Mouse (Mus musculus): Measurements from ENCODE around the gene Odc1. TPM values are rescaled to one million over a fixed set of nuclear protein-coding genes. Genes with fewer than 3 reads are reported as not detected.

Gene Odc1
- total and polyA plus RNA-seq, 3 experiments = 1,839 to 2,567 (median 2,455) TPM

- Histone ChIP-seq H3K4me1 (ENCODE audit: control insufficient read depth in 1 of 2, insufficient read depth in 2 of 2) (peaks cover 7 to 48% of the 10 kb centered on the region in 2 experiments), H3K27me3 (replicated peaks) (no peaks in the 10 kb centered on the region), H3K9ac (ENCODE audit: insufficient read depth, low read depth) (no peak overlapping the region), H3K36me3 (replicated peaks in 1 of 2; ENCODE audit: control insufficient read depth in 1 of 2, insufficient read depth in 1 of 2, low read length in 1 of 2) (peaks cover 20 to 22% of the 10 kb centered on the region in 2 experiments), H3K4me3 (replicated peaks in 1 of 3; ENCODE audit: low read depth in 2 of 3, low read length in 2 of 3, poor library complexity in 1 of 3) (no peak overlapping the region), H3K27ac (ENCODE audit: insufficient read depth, low read depth) (no peak overlapping the region), H3K9me3 (replicated peaks; ENCODE audit: low read length) (no peaks in the 10 kb centered on the region), H3K4me2 (ENCODE audit: insufficient read depth, low read depth, poor library complexity, severe bottlenecking) (no peak overlapping the region), H3K79me2 (replicated peaks; ENCODE audit: control insufficient read depth, extremely low read depth, insufficient read depth, poor library complexity, severe bottlenecking) (no peaks in the 10 kb centered on the region)
- peak; percentile 96 for TF ChIP-seq SMC3 (IDR thresholded peaks at IDR 0.05; ENCODE audit: low read depth, low read length)
- TF ChIP-seq ZKSCAN1 (IDR thresholded peaks at IDR 0.05; ENCODE audit: borderline replicate concordance, low read depth, low read length) = no peak
- no peak for TF ChIP-seq USF2 (conservative IDR thresholded peaks at IDR 0.05; ENCODE audit: low read depth, low read length)
- no peak for TF ChIP-seq KAT2A (IDR thresholded peaks at IDR 0.05; ENCODE audit: insufficient replicate concordance, low read length)
- no peak for TF ChIP-seq POLR2AphosphoS2 (IDR thresholded peaks at IDR 0.05; ENCODE audit: low read depth, low read length)
- peak; percentile 40; the same call in 1 of the 2 replicates for TF ChIP-seq NELFE (IDR thresholded peaks at IDR 0.05; ENCODE audit: low read depth, low read length)
- peak; percentile 67 to 93 for TF ChIP-seq CTCF (conservative IDR thresholded peaks at IDR 0.05 in 1 of 2, IDR thresholded peaks at IDR 0.05 in 1 of 2; ENCODE audit: low read depth in 2 of 2, low read length in 2 of 2)
- TF ChIP-seq E2F4 (IDR thresholded peaks at IDR 0.05; ENCODE audit: insufficient replicate concordance, low read depth, low read length) = no peak
- no peak for TF ChIP-seq ZNF384 (IDR thresholded peaks at IDR 0.05; ENCODE audit: low read depth, low read length)
- TF ChIP-seq SIN3A (IDR thresholded peaks at IDR 0.05; ENCODE audit: low read length) = no peak
- TF ChIP-seq ETS1 (conservative IDR thresholded peaks at IDR 0.05; ENCODE audit: low read depth, low read length) = no peak
- peak; percentile 36; the same call in 1 of the 2 replicates for TF ChIP-seq IRF4 (IDR thresholded peaks at IDR 0.05; ENCODE audit: low read depth, low read length)
- no peak for TF ChIP-seq POLR2A (IDR thresholded peaks at IDR 0.05; ENCODE audit: low read depth, low read length)
- TF ChIP-seq MAFK (IDR thresholded peaks at IDR 0.05; ENCODE audit: insufficient replicate concordance, low read length) = no peak
- TF ChIP-seq CHD2 (IDR thresholded peaks at IDR 0.05; ENCODE audit: low read length) = no peak
- no peak for TF ChIP-seq ZMIZ1 (IDR thresholded peaks at IDR 0.05; ENCODE audit: low read depth, low read length)
- no peak for TF ChIP-seq MAZ (IDR thresholded peaks at IDR 0.05; ENCODE audit: low read depth, low read length)
- peak; percentile 64 for TF ChIP-seq ZC3H11A (IDR thresholded peaks at IDR 0.05; ENCODE audit: low read depth, low read length)
- no peak for TF ChIP-seq UBTF (IDR thresholded peaks at IDR 0.05; ENCODE audit: low read depth, low read length)
- TF ChIP-seq JUN (IDR thresholded peaks at IDR 0.05; ENCODE audit: insufficient read depth, low read depth, low read length) = no peak
- TF ChIP-seq RCOR1 (conservative IDR thresholded peaks at IDR 0.05; ENCODE audit: low read depth, low read length) = no peak
- TF ChIP-seq TCF12 (IDR thresholded peaks at IDR 0.05; ENCODE audit: low read depth, low read length) = no peak
- no peak for TF ChIP-seq GABPA (IDR thresholded peaks at IDR 0.05; ENCODE audit: insufficient replicate concordance, low read depth, low read length)
- TF ChIP-seq JUND (conservative IDR thresholded peaks at IDR 0.05; ENCODE audit: low read depth, low read length) = no peak
- TF ChIP-seq MAX (IDR thresholded peaks at IDR 0.05; ENCODE audit: low read length) = no peak
- TF ChIP-seq ELF1 (IDR thresholded peaks at IDR 0.05; ENCODE audit: low read depth, low read length) = no peak
- no peak for TF ChIP-seq HCFC1 (IDR thresholded peaks at IDR 0.05; ENCODE audit: low read depth, low read length)
- TF ChIP-seq NRF1 (IDR thresholded peaks at IDR 0.05; ENCODE audit: low read depth, low read length) = peak; percentile 72
- peak; percentile 93 for TF ChIP-seq RAD21 (IDR thresholded peaks at IDR 0.05; ENCODE audit: low read depth, low read length)
- TF ChIP-seq USF1 (IDR thresholded peaks at IDR 0.05; ENCODE audit: low read depth, low read length) = no peak
- peak; percentile 85 for DNase-seq (ENCODE audit: extremely low read depth)
- in situ Hi-C loops (cut with MboI; ENCODE audit: low pct_ligation_motif_present, low pct_unique_long_range_greater_than_20kb, low sequenced_read_pairs) (loop anchor here (5.0 kb wide), 2 partner anchors 187 to 238 kb away; no protein-coding TSS in a partner anchor), dilution Hi-C loops (cut with MboI; ENCODE audit: extremely low pct_ligation_motif_present, extremely low pct_unique_long_range_greater_than_20kb, low sequenced_read_pairs) (no loop called here)
These were observed 9.8 kb downstream of the Odc1 start for GRCm38 (mm10) chr12:17554200-17554951.
